Mouse (Mus musculus): Measurements from ENCODE around the gene Zfp385a. TPM values are rescaled to one million over a fixed set of nuclear protein-coding genes. Genes with fewer than 3 reads are reported as not detected.
"Not testable (repeated sequence)": the region's sequence is repeated elsewhere in the genome, so short reads cannot be mapped to it uniquely, and the experiment has no call there.

Zfp385a gene
- polyA plus RNA-seq, 1 experiment from 2014 or later: 5.6 TPM

- H3K36me3 ChIP-seq: peaks cover 15% of the 10 kb centered on the region
- no peaks in the 10 kb centered on the region for H3K9me3 ChIP-seq
- no peak overlapping the region for H3K4me2 ChIP-seq (replicated peaks)
- H3K4me3 ChIP-seq (replicated peaks): no peak overlapping the region
- no peaks in the 10 kb centered on the region for H3K27me3 ChIP-seq (replicated peaks)
- H3K4me1 ChIP-seq (replicated peaks): peaks cover 12% of the 10 kb centered on the region
- H3K27ac ChIP-seq: no peak overlapping the region
- no peak for ATAC-seq
- WGBS: 64% methylated on average over 6 of the region's 6 CpGs
- H3K9ac ChIP-seq: no peak overlapping the region
These were observed 49.5 kb downstream of the Zfp385a start for GRCm38 (mm10) chr15:103290417-103290816.

GRCm38 (mm10) chr15:103289600-103289999 lies 50.3 kb downstream of the Zfp385a start:
- Histone ChIP-seq H3K27me3 (replicated peaks) (no peaks in the 10 kb centered on the region), H3K27ac (no peak overlapping the region), H3K9ac (no peak overlapping the region), H3K9me3 (no peaks in the 10 kb centered on the region), H3K4me3 (replicated peaks) (no peak overlapping the region), H3K36me3 (peaks cover 15% of the 10 kb centered on the region), H3K4me1 (replicated peaks) (peaks cover 14% of the 10 kb centered on the region), H3K4me2 (replicated peaks) (no peak overlapping the region)
- WGBS: 44% methylated on average over 5 of the region's 5 CpGs
- ATAC-seq: no peak

GRCm38 (mm10) chr15:103285778-103286417 lies 54.0 kb downstream of the Zfp385a start:
- 68% methylated on average over 1 of the region's 1 CpGs for WGBS

GRCm38 (mm10) chr15:103284647-103285046 lies 55.2 kb downstream of the Zfp385a start:
- Histone ChIP-seq H3K9ac (no peak overlapping the region), H3K27me3 (replicated peaks) (no peaks in the 10 kb centered on the region), H3K9me3 (no peaks in the 10 kb centered on the region), H3K4me1 (replicated peaks) (peaks cover 14% of the 10 kb centered on the region), H3K4me3 (replicated peaks) (no peak overlapping the region), H3K4me2 (replicated peaks) (no peak overlapping the region), H3K36me3 (no peaks in the 10 kb centered on the region), H3K27ac (no peak overlapping the region)
- no peak for ATAC-seq
- WGBS: 43% methylated on average over 2 of the region's 2 CpGs

More at GRCm38 (mm10) chr15:103285778-103286417, 54.0 kb downstream of the Zfp385a start:
- peaks cover 12% of the 10 kb centered on the region for H3K4me1 ChIP-seq (replicated peaks)
- H3K27ac ChIP-seq: no peak overlapping the region
- no peak for ATAC-seq
- no peaks in the 10 kb centered on the region; the same call in 1 of the 2 replicates for H3K36me3 ChIP-seq
- H3K4me2 ChIP-seq (replicated peaks): no peak overlapping the region
- no peaks in the 10 kb centered on the region for H3K9me3 ChIP-seq
- no peaks in the 10 kb centered on the region for H3K27me3 ChIP-seq (replicated peaks)
- no peak overlapping the region for H3K9ac ChIP-seq
- no peak overlapping the region for H3K4me3 ChIP-seq (replicated peaks)

- Histone ChIP-seq H3K9ac (no peak overlapping the region), H3K4me2 (replicated peaks) (no peak overlapping the region), H3K36me3 (no peaks in the 10 kb centered on the region), H3K27me3 (replicated peaks) (no peaks in the 10 kb centered on the region), H3K27ac (no peak overlapping the region), H3K9me3 (no peaks in the 10 kb centered on the region), H3K4me3 (replicated peaks) (no peak overlapping the region), H3K4me1 (replicated peaks) (peaks cover 13% of the 10 kb centered on the region)
- no peak for ATAC-seq
- 65% methylated on average over 3 of the region's 3 CpGs for whole genome bisulfite sequencing
These were observed 55.8 kb downstream of the Zfp385a start for GRCm38 (mm10) chr15:103284066-103284465.

GRCm38 (mm10) chr15:103281465-103282205 lies 58.3 kb downstream of the Zfp385a start:
- no peak overlapping the region; the same call in 1 of the 2 replicates for H3K4me2 ChIP-seq (replicated peaks)
- WGBS: 68% methylated on average over 3 of the region's 3 CpGs
- ATAC-seq: no peak; the same call in 1 of the 2 replicates

GRCm38 (mm10) chr15:103280817-103281464 lies 59.0 kb downstream of the Zfp385a start:
- no peaks in the 10 kb centered on the region for H3K9me3 ChIP-seq
- peaks cover 25% of the 10 kb centered on the region for H3K4me1 ChIP-seq (replicated peaks)
- H3K9ac ChIP-seq: no peak overlapping the region
- peak; percentile 82 for ATAC-seq
- 0 out of 2 replicates have a peak overlapping the region, but pooled peaks have one; percentile 37 for H3K27ac ChIP-seq
- no peak overlapping the region for H3K4me3 ChIP-seq (replicated peaks)
- no peaks in the 10 kb centered on the region for H3K27me3 ChIP-seq (replicated peaks)
- 46% methylated on average over 3 of the region's 3 CpGs for WGBS
- no peaks in the 10 kb centered on the region for H3K36me3 ChIP-seq
- no peak overlapping the region for H3K4me2 ChIP-seq (replicated peaks)

More at GRCm38 (mm10) chr15:103281465-103282205, 58.3 kb downstream of the Zfp385a start:
- no peaks in the 10 kb centered on the region for H3K9me3 ChIP-seq
- H3K9ac ChIP-seq: no peak overlapping the region
- peaks cover 24% of the 10 kb centered on the region for H3K4me1 ChIP-seq (replicated peaks)
- peak overlapping the region; percentile 37; the same call in 1 of the 2 replicates for H3K27ac ChIP-seq
- H3K36me3 ChIP-seq: no peaks in the 10 kb centered on the region
- H3K27me3 ChIP-seq (replicated peaks): no peaks in the 10 kb centered on the region
- no peak overlapping the region for H3K4me3 ChIP-seq (replicated peaks)

- Histone ChIP-seq H3K9me3 (no peaks in the 10 kb centered on the region), H3K36me3 (no peaks in the 10 kb centered on the region), H3K27me3 (replicated peaks) (no peaks in the 10 kb centered on the region), H3K27ac (no peak overlapping the region), H3K4me3 (replicated peaks) (no peak overlapping the region), H3K4me1 (replicated peaks) (peaks cover 19% of the 10 kb centered on the region), H3K4me2 (replicated peaks) (no peak overlapping the region), H3K9ac (no peak overlapping the region)
- WGBS: 59% methylated on average over 3 of the region's 3 CpGs
- no peak for ATAC-seq
These were observed 60.1 kb downstream of the Zfp385a start for GRCm38 (mm10) chr15:103279750-103280149.

GRCm38 (mm10) chr15:103277949-103278348 lies 61.9 kb downstream of the Zfp385a start:
- Histone ChIP-seq H3K9me3 (no peaks in the 10 kb centered on the region), H3K27ac (peak overlapping the region; percentile 44; the same call in 1 of the 2 replicates), H3K4me2 (replicated peaks) (no peak overlapping the region; the same call in 1 of the 2 replicates), H3K4me3 (replicated peaks) (no peak overlapping the region), H3K36me3 (no peaks in the 10 kb centered on the region), H3K9ac (no peak overlapping the region), H3K27me3 (replicated peaks) (no peaks in the 10 kb centered on the region), H3K4me1 (replicated peaks) (peaks cover 25% of the 10 kb centered on the region)
- 48% methylated on average over 7 of the region's 7 CpGs for WGBS
- ATAC-seq: no peak

- not testable (repeated sequence) for H3K27me3 ChIP-seq (replicated peaks); H3K9ac ChIP-seq; H3K9me3 ChIP-seq; ATAC-seq; H3K36me3 ChIP-seq; H3K27ac ChIP-seq; H3K4me3 ChIP-seq (replicated peaks); H3K4me2 ChIP-seq (replicated peaks)
- peaks cover 25% of the 10 kb centered on the region for H3K4me1 ChIP-seq (replicated peaks)
- WGBS: 81% methylated on average over 3 of the region's 3 CpGs
These were observed 64.0 kb downstream of the Zfp385a start for GRCm38 (mm10) chr15:103275943-103276342.

- ATAC-seq: peak; percentile 100
- Histone ChIP-seq H3K27me3 (replicated peaks) (no peaks in the 10 kb centered on the region), H3K4me1 (replicated peaks) (peaks cover 14% of the 10 kb centered on the region), H3K36me3 (no peaks in the 10 kb centered on the region), H3K9ac (peak within 1 kb of the TSS; percentile 91), H3K27ac (peak within 1 kb of the TSS; percentile 44; the same call in 1 of the 2 replicates), H3K4me3 (replicated peaks) (peak within 1 kb of the TSS; percentile 84), H3K4me2 (replicated peaks) (peak within 1 kb of the TSS; percentile 66), H3K9me3 (no peaks in the 10 kb centered on the region)
- under 1% methylated on average over 38 of the region's 38 CpGs for WGBS
These were observed 67.2 kb downstream of the Zfp385a start, which contains the start of gene Copz1 for GRCm38 (mm10) chr15:103272419-103273279. Copz1 (plus strand) TSS chr15:103272714.

Data from intestine, embryonic 15.5 days (tissue).